Mouse (Mus musculus): ENCODE results near the gene Gorasp1.
A peak's percentile ranks its signal among the peaks of the same experiment; 100 is the strongest.

Gorasp1 gene

DNA sequence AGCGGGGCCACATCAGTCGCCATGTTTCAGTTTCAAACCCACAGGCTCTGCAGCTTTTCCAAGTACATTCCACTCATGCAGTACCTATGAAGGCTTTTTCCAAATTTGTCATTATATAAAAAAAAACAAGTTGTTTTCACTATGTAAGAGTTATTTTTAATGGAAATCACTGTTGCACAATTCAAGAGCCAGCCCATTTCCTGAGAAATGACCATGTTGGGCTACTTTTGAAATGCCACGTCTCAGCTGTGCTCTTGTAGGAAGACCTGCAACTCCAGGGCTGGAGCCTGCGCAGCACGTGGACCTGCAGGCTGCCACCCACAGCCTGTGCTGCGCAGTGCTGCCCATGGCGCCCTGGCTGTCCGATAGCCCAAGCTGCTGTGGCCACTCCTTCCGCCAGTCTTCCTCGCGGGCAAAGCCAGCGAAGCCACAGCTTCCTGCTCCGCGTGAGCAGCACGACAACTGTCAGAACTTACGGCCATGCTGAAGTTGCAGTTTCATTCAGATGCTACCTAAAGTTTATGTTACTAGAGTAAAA lies 12.2 kb downstream of the Gorasp1 start:
- DNase-seq, result no peak

DNA sequence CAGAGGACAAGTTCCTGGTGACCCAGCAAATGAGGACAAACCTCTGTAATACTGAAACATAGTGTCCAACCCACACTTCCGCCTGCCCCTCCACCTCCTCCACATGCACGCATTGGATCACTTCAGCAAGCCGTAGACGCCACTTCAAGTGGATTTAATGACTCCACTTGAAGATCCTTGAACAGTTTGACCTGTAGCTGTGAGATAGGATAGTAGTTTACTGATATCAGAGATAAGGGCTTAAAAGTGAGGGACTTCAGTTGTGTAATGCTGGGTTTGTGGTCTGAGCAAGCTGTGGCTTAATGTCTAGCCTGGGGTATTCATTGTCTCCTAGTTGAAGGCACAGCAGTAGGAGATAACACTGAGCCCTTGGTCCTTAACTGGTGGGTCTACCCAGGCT lies 13.9 kb downstream of the Gorasp1 start:
- no peak for DNase-seq

DNA sequence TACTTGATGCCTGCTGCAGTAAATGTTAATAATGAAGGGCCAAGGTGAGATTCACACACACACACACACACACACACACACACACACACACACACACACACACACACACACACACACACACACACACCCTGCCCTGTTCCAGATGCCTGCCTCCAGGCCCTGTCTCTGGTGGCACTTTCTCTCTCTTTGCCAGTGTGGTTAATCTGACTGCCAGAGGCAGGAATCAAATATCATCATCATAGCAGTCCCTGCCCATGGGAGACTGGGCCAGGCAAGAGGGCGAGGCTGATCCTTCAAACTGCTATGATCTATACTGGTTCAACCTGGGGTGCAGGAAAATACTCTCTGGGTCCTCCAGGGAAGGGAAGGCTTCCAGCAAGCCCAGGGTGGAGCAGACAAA lies 17.5 kb downstream of the Gorasp1 start:
- no peak for DNase-seq

DNA sequence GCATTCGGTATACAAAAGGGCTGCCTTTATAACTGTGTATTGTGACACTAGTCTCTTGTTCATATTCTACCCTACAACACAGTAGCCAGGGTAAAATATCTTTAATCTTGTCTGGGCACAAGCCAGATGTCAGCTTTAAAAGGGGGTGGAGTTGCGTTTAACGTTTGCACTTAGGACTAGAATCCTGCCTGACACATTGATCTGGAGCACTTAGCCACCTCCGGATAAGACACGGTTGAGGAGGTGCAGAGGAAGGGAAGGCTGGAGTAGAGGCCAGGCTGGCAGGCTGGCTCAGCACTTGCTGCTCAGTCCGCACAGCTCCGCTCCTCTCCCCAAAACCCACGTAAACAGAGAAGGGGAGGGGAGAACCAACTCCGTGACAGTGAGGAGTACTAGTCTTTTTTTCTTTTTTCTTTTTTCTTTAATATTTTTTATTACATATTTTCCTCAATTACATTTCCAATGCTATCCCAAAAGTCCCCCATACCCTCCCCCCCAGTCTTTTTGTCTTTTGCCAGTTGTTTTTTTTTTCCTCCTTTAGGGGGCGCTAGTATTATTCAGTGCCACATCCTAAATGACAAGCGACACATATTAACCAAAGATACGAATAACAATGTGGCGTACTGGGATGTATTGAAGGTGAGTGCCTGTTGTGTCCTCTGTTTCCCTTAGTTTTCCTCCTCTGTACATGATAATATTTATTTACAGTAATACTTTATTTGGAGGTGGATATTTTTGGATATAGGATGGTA lies 24.1 kb downstream of the Gorasp1 start:
- DNase-seq, result no peak

DNA sequence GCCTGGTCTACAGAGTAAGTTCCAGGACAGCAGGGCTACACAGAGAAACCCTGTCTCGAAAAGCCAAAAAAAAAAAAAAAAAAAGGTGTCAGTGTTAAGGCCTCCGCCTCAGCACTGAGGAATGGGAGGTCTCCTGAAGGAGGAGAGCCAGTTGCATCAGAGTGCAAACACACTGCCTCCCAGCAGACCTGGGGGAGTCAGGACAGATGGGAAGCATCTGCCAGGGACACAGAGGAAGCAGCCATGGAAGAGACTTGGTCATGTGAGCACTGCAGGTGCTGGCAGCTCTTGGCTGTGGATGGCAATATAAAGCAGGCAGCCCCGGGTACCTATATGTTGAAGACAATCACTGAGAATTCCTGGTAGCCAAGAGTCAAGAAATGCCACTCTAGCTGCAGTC lies 27.4 kb downstream of the Gorasp1 start:
- DNase-seq, result no peak

DNA sequence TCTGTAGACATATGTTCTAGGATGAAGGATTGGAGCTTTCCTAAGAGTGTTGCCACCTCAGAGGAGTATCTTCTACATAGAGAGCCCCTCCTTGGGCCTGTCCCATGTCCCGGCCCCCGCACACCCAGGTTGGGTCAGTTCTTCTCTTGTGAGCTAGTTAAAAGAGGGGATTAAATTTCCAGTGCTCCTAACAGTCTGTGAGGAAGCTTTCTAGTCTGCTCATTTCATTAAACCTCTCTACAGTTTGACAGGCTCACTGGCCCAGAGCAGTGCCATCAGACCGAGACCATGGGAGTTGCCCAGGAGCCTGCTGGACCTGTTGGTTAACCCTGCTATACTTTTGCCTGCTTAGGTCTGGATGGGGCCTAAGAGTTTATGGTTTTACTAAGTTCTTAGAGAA lies 28.7 kb downstream of the Gorasp1 start:
- DNase-seq, result no peak

DNA sequence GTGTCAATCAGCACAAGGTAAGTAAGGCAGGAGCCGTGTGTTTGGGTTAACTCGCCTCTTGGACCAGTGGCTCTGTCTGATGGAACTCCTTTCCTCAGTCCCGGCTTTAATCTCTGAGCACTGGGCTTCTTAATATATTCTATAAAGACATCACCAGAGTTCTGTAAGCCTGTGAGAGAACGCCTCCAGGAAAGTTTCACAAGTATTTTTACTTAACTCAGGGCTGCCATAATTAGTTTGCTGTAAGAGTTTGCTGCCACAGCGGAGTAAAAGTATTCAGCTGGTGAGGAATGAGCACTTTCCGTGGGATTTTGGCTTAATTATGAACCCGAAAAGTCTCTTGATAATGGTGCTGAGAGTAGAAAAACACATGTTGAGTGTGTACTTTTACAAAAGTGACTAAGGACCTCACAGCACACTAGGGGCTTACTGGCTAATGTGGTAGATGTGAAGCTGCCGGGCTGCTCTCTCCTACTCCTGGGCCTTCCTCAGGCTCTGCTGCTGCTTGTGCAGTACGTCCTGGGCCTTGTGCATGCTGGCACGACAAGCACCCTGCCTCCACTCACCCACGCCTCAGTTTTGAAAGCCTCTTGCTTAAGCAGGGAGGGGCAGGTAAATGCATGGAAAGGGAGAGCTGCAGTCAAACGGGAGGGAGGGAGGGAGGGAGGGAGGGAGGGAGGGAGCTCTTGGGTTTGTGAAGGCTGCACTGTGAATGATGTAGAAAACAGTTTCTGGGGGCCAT lies 34.8 kb downstream of the Gorasp1 start:
- DNase-seq, result no peak

DNA sequence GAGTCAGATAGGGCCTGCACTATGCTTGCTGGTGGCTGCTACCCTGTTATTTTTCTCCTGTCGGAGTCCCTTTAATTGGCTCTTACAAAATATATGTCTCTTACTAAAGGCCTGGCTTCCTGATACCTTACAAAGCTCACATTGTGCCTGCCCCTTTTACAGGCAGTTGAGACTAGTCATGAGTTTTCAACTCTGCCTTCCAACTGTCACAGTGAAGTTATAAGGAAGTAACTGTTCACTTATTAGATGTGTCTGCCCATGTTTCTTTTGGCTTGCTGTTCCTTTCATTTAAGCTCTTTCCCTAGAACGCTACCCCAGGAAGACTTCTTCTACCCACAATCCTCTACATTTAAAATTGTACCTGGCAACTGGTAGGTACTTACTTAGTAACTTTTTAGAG lies 37.9 kb downstream of the Gorasp1 start:
- DNase-seq, result no peak

DNA sequence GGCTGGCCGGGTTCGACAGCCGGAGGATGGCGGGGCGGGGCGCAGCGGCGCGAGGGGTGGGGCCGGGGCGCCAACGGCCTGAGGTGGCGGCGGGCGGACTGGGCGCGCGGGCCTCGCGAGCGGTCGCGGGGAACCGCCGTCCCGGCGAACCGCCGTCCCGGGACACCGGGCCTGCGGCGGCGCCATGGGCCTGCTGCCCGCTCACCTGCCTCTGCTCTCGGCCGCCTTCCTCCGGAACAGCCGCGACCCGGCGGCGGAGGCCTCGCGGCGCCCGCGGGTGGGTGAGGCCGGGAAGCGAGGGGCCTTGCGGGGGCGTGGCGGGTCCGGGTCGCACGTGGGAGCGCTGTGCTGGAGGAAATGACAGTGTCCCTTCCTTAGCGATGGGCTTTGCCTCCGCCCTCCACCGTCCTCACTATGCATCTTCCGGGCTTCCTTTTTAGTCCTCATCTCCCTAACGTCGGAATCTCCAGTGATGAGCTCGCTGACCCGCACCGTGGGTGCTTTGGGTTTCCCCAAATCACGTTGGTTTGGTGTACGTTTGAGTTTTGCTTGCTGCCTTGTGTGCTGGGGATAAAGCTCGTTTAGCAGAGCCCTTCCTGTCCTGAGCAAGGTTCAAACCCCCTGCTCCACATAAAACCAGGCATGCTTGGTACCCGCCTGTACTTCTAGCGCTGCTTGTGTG lies 42.2 kb downstream of the Gorasp1 start:
- no peak for DNase-seq

DNA sequence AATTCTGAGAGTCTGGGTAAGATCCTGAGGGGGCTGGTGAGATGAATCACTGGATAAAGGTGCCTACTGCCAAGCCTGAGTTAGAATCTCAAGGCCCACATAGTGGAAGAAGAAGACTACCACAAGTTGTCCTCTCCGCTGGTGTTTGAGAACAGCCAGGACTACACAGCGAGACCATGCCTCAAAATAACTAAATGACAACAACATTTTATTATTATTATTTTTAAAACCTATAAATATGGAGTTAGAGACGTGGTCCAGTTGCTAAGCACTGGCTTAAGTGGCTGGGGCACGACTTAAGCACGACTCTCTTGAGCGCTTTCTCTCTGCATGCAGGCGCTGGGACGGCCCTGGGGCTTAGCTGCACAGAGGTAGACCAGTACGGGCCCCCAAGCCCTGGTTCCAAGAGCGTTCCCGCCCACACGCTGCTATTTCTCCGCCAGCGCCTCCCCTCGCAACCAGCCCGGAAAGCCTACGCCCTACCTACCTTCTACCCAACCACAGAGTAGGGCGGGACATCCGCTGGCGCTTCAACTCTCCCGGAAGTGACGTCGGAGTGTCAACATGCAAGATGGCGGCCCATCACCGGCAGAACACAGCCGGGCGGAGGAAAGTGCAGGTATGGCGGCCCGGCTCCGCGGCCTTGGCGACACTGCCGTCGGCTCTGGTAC lies 42.9 kb downstream of the Gorasp1 start, which contains the start of gene Wdr48:
Gene Wdr48 (plus strand): TSS at position 540 of the 671 bp plus-strand sequence.
- peak; percentile 97 for DNase-seq

DNA sequence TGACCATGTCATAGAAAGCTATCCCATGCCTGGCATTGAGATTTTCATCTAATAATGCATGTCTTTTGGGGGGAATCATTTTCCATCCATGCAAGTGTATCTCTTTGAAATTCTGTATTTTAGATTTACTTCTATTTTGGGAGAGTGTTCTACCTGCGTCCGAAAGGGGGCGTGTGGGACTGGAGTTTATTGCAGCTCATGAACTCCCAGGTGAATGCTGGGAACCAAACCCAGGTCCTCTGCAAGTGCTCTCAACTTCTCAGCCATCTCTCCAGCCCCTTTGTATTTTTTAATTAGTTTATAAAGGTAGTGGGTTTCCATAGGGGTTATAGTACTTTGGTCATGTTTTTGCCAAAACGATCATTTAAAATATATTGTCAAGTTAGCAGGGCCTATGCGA lies 43.5 kb downstream of the Gorasp1 start:
- DNase-seq, result no peak

DNA sequence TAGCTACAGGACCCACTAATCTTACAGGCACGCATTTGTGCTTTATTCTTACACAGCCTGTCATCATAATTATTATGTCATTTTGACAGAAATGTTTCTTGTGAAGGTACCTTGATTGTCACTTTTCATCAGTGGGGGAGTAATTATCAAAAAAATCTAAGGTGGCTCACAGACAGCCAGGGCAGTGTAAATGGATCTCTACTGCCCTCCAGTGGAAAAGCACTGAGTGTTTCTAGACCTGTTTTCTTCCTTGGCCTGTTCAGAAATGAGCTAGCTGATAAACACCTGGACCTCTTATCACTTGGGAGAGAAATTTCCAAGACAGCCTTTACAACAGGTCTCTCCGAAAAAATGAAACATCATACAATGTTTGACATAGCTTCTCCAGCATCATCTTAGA lies 46.7 kb downstream of the Gorasp1 start:
- no peak for DNase-seq

DNA sequence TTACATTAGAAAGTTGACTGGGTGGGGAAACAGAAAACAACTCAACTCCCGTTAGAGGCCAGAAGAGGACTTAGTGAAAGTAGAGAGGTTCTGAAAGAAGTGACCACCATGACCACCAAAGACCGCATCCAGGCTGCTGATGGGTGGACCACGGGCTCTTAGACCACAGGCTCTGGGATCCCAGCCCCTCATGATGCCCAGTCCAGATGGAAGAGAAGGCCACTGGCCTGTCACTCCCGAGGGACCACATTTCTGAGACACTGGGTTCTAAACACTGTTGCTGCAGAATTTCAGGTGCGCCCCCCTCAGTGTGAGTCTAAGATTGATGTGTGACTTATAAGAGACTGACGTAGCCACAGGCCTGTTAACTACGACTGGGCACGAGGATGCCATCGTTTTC lies 47.9 kb downstream of the Gorasp1 start:
- no peak for DNase-seq

DNA sequence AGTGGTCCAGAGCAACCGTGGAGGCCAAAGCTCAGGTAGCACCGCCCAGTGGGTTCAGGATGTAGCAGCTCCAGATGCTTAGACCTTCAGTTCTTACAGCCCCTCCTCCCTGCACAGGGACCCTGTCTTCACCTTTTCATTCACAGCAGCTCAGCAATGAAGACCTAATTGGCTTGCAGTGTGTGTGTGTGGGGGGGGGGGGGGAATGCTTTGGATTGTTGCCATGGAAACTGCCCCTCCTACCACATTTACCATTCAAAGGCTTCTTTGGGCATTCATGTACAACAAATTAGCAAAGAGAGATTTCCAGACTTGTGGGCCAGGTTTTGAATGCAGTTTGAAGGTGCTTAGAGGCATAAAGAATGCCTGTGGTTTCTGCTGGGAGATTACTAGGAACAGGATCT lies 48.5 kb downstream of the Gorasp1 start:
- DNase-seq, result no peak

DNA sequence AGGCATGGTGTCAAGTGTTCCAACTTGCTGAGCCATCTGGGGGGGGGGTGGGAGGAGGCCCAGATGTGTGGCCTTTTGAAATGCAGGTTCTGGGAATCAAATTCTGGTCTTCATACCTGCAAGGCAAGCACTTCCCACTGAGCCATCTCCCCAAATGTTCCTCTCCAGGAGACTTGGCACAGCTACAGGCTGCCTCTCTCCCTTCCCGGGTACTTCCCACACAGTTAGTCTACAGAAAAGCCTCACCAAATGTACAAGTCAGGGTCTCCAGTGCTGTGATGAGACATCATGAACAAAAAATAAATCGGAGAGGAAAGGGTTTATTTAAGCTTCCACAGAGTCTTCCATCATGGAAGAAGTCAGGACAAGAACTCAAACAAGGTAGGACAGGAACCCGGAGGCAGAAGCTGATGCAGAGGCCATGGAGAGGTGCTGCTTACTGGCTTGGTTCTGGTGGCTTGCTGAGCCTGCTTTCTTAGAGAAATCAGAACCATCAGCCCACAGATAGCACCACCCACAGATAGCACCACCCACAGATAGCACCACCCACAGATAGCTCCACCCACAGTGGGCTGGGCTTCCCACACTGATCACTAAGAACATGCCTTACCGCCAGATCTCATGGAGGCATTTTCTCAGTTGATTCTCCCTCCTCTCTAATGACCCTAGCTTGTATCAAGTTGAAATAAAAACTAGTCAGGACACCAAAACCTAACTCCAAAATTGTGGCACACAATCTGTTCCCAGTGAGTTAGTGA lies 50.0 kb downstream of the Gorasp1 start:
- DNase-seq, result no peak

Data from cerebellum, adult 9-11 months (tissue).